Mouse (Mus musculus) small intestine, adult 2 months (tissue): ENCODE data around the gene C130050O18Rik.

ENCODE experiments used
- CTCF ChIP-seq: fragments of 200-500 bp; IDR thresholded peaks from 2 replicates; pipeline ENCODE4 v1.5.1; 2012; ENCODE audit warnings: low read depth, mild to moderate bottlenecking, control low read depth, inconsistent platforms, low read length, moderate library complexity, mixed read lengths; ENCODE audit not compliant: insufficient replicate concordance, insufficient read length; ENCODE audit errors: extremely low read depth
- POLR2A ChIP-seq: fragments of 200-500 bp; IDR thresholded peaks from 2 replicates; pipeline ENCODE4 v1.6.1; 2012; ENCODE audit warnings: low read depth, mild to moderate bottlenecking, control low read depth, inconsistent platforms, low read length, moderate library complexity

- TF ChIP-seq CTCF (no peak), POLR2A (0 out of 2 replicates have a peak, but pooled peaks have one; percentile 5)
Measured at GRCm38 (mm10) chr5:139364911-139365571, 40.0 kb upstream of the C130050O18Rik start.
